Mouse (Mus musculus) ES-E14 (cell line): Measurements from ENCODE around the gene Ankfn1. TPM values are rescaled to one million over a fixed set of nuclear protein-coding genes. Genes with fewer than 3 reads are reported as not detected.

Experiments
- DNase-seq: peaks from one replicate; pipeline ENCODE4 v3.0.0-alpha.2; 2013; ENCODE audit warnings: low read depth, low spot score
- H3K27ac ChIP-seq: 2 replicates; pipeline ENCODE4 v1.5.1; 2012; ENCODE audit warnings: low read depth, mild to moderate bottlenecking, low read length, moderate library complexity, mixed read lengths; ENCODE audit not compliant: poor library complexity, insufficient read depth, severe bottlenecking
- H3K36me3 ChIP-seq: 2 replicates; pipeline ENCODE4 v1.6.1; 2012; ENCODE audit warnings: mild to moderate bottlenecking, low read length, moderate library complexity, mixed read lengths; ENCODE audit not compliant: control insufficient read depth, poor library complexity, insufficient read depth, severe bottlenecking
- H3K4me1 ChIP-seq, 2 experiments: fragments of 150-350 bp in 1 of 2; sonication (generic) in 1 of 2; 2 replicates each; pipeline ENCODE4 v1.6.1; 2012; ENCODE audit warnings: low read length in 2 of 2, mild to moderate bottlenecking in 1 of 2, mixed read lengths in 1 of 2; ENCODE audit not compliant: control insufficient read depth in 2 of 2, insufficient read depth in 2 of 2, poor library complexity in 1 of 2
- H3K4me3 ChIP-seq, 2 experiments: fragments of 150-350 bp in 1 of 2; sonication (generic) in 1 of 2; 2 replicates each; pipeline ENCODE4 v1.5.1; 2012; ENCODE audit warnings: low read length in 2 of 2, low read depth in 1 of 2, mild to moderate bottlenecking in 1 of 2, mixed read lengths in 1 of 2; ENCODE audit not compliant: insufficient read depth in 1 of 2, poor library complexity in 1 of 2, severe bottlenecking in 1 of 2
- H3K9ac ChIP-seq: 2 replicates; pipeline ENCODE4 v1.6.1; 2012; ENCODE audit warnings: low read depth, mild to moderate bottlenecking, low read length, mixed read lengths; ENCODE audit not compliant: poor library complexity, insufficient read depth, severe bottlenecking
- H3K9me3 ChIP-seq: fragments of 150-350 bp; sonication (generic); 2 replicates; pipeline ENCODE4 v1.6.1; 2012; ENCODE audit warnings: low read depth, mild to moderate bottlenecking, low read length; ENCODE audit not compliant: control insufficient read depth, insufficient read depth
- CHD2 ChIP-seq: IDR thresholded peaks from 2 replicates; pipeline ENCODE4 v1.6.1; 2014; ENCODE audit warnings: mild to moderate bottlenecking, low read depth, low read length, inconsistent platforms
- HCFC1 ChIP-seq: IDR thresholded peaks from 2 replicates; pipeline ENCODE4 v1.6.1; 2012; ENCODE audit warnings: low read length, inconsistent platforms, borderline replicate concordance; ENCODE audit not compliant: insufficient read depth
- MAFK ChIP-seq: IDR thresholded peaks from 2 replicates; pipeline ENCODE4 v1.6.1; 2014; ENCODE audit warnings: mild to moderate bottlenecking, low read depth, low read length, inconsistent platforms; ENCODE audit not compliant: insufficient read depth
- ZC3H11A ChIP-seq: IDR thresholded peaks from 2 replicates; pipeline ENCODE4 v1.6.1; 2012; ENCODE audit warnings: low read depth, mild to moderate bottlenecking, inconsistent platforms, low read length, borderline replicate concordance
- ZNF384 ChIP-seq: IDR thresholded peaks from 2 replicates; pipeline ENCODE4 v1.6.1; 2012; ENCODE audit warnings: low read depth, low read length, inconsistent platforms
- in situ Hi-C, 2 experiments: fragments of 600-800 bp; cut with MboI; formaldehyde crosslinking; loops; one replicate each; pipeline ENCODE4 v1.15.1; 2025; ENCODE audit warnings: low sequenced_read_pairs in 2 of 2, inconsistent platforms in 1 of 2; ENCODE audit not compliant: unreplicated experiment in 2 of 2
- total RNA-seq: library from RNA; depleted of rRNA; stranded (reverse); fragments of 300-350 nt; gene quantifications from 2 replicates; pipeline ENCODE4 v1.2.3, GENCODE M21; 2012

Gene Ankfn1
- total RNA-seq, 1 experiment = not detected

DNA sequence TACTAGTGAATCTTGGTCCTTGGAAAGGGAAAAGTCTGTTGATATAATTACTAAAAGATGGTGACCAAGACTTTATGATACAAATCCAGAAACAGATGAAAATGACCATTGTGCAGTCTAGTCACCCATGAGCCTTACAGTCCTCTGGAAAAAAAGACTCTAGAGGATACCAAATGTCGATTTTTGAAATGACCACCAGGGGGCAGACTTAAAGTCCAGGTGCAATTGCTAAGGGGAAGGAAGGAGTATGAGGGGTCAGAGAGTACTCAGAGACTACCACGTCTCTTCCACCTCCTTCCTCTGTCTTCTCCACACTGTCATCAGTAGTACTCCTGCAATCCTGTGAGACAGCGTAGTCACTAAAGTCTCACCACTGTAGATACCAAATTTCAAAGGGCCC is 353.1 kb downstream of the Ankfn1 start:
- in situ Hi-C loops = no loop called here
- Histone ChIP-seq H3K4me1 (no peaks in the 10 kb centered on the region), H3K27ac (no peak overlapping the region), H3K4me3 (no peak overlapping the region), H3K9me3 (no peaks in the 10 kb centered on the region), H3K36me3 (no peaks in the 10 kb centered on the region), H3K9ac (no peak overlapping the region)
- TF ChIP-seq ZC3H11A (0 out of 2 replicates have a peak, but pooled peaks have one; percentile 16), HCFC1 (no peak)
- DNase-seq = peak; percentile 50

DNA sequence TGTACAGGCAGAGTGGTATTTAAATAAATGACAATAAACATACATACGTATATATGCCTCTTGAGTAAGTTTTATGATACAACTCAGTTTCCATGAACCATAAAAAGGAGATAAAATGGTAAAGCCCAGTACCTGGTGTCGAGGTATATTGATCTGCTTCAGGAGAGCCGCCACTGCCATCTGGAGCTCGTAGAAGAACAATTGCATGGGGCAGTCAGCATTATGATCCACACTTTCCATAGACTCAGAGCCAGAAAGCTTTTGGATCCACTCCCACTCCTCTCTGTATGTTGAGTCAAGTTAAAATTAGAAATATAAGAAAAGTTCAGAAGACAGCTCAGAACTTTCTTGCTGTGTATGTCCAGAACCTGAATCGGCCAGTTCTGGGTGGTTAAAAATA is 354.8 kb downstream of the Ankfn1 start:
- TF ChIP-seq MAFK = no peak
- no peak for DNase-seq
- H3K9me3 ChIP-seq = no peaks in the 10 kb centered on the region
- H3K27ac ChIP-seq = no peak overlapping the region
- in situ Hi-C loops = no loop called here
- no peaks in the 10 kb centered on the region for H3K36me3 ChIP-seq
- H3K4me1 ChIP-seq = no peaks in the 10 kb centered on the region
- no peak overlapping the region for H3K4me3 ChIP-seq
- no peak overlapping the region for H3K9ac ChIP-seq

DNA sequence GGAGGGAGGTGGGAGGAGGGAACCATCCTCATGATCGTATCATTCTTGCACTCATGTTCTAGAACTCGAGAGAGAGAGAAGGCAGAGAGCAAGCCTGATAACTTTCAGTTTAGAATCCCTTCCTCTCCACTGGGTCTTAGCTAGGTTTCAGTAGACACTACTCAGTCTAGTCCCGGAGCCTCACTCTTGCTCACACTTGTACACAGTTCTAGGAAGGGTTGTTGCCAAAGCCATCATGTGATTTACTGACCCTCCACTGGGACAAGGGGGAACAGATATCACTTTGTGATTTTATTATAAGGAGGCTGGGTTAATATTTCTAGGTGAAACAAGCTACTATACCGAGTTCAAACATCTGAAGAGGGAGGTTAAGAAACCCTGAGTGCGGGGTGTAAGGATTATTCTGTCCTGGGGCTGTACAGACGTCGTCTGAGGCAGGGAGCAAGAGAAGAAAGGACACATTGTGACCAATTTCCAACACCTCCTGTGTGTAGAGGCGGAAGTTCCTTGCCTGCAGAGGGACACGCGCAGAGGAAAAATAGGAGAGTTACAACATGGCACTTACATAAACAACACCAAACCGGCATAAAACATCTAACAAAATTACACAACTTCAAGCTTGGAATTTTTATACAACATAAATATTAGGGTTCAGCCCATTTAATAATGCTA is 356.6 kb downstream of the Ankfn1 start:
- no peaks in the 10 kb centered on the region for H3K36me3 ChIP-seq
- H3K4me1 ChIP-seq = no peaks in the 10 kb centered on the region
- H3K9me3 ChIP-seq = no peaks in the 10 kb centered on the region
- in situ Hi-C loops = no loop called here
- no peak for DNase-seq
- H3K4me3 ChIP-seq = no peak overlapping the region
- no peak overlapping the region for H3K9ac ChIP-seq
- no peak overlapping the region for H3K27ac ChIP-seq
- no peak for TF ChIP-seq HCFC1
- TF ChIP-seq CHD2 = no peak
- TF ChIP-seq MAFK = no peak
- TF ChIP-seq ZNF384 = no peak
- TF ChIP-seq ZC3H11A = no peak

DNA sequence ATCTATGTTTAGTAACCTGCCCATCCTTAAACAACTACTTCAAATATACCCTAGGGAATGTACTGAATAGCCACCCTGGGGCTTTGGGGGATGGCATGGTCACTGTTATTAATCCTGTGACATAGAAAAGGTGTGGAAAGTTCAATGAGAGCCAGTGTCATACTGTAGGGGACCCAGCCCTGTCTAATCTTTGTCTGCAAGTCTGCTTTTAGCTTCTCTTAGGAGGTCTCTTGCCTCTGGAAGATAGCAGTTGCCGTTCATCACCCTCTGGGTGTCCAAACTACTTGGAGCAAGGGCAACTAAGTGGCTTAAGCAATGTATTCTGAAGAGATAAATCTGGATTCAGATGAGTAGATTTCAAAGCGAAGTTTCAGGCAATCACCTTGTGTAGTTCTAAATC is 357.6 kb downstream of the Ankfn1 start:
- no peak overlapping the region for H3K4me3 ChIP-seq
- TF ChIP-seq CHD2 (no peak), HCFC1 (no peak), MAFK (no peak), ZNF384 (no peak), ZC3H11A (no peak)
- no peaks in the 10 kb centered on the region for H3K4me1 ChIP-seq
- H3K27ac ChIP-seq = no peak overlapping the region
- no peak for DNase-seq
- no peaks in the 10 kb centered on the region for H3K9me3 ChIP-seq
- no peak overlapping the region for H3K9ac ChIP-seq
- in situ Hi-C loops = no loop called here
- no peaks in the 10 kb centered on the region for H3K36me3 ChIP-seq

DNA sequence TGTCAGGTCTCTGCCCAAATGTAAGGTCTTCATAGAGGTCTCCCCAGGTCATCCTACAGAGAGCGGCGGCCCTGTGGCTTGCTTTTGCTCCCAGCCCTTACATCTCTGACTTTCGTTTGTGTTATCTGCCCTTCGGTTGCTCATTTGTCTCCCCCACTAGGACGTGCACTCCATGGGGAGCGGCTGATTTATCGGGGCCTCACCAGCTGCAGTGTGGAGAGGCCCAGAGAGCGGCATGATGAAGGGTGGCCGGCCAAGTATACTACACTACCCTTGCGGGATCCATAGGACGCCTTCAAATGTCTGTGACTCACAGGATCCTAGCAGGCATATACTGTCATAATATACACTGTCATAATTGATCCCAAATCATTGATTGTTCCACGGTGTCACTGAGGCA is 358.8 kb downstream of the Ankfn1 start:
- Histone ChIP-seq H3K4me3 (no peak overlapping the region), H3K27ac (no peak overlapping the region)

More for the DNA sequence above, 358.8 kb downstream of the Ankfn1 start:
- in situ Hi-C loops = no loop called here
- H3K9me3 ChIP-seq = no peaks in the 10 kb centered on the region
- no peaks in the 10 kb centered on the region for H3K36me3 ChIP-seq
- H3K4me1 ChIP-seq = no peaks in the 10 kb centered on the region
- DNase-seq = no peak
- TF ChIP-seq MAFK = no peak
- TF ChIP-seq ZNF384 = no peak
- no peak for TF ChIP-seq CHD2
- TF ChIP-seq ZC3H11A = no peak
- no peak for TF ChIP-seq HCFC1
- no peak overlapping the region for H3K9ac ChIP-seq
